Mouse (Mus musculus) limb, embryonic 12.5 days (tissue): ENCODE measurements around the gene Soat2. TPM values are rescaled to one million over a fixed set of nuclear protein-coding genes. Genes with fewer than 3 reads are reported as not detected.

Experiments
- ATAC-seq: fragments of 200-750 bp; cut with Nextera tagmentation; 2 replicates; pipeline ENCODE4 v1.8.0; 2017; ENCODE audit warnings: low read depth, moderate TSS enrichment; ENCODE audit not compliant: insufficient number of reproducible peaks, insufficient read depth, low FRiP score, low TSS enrichment
- H3K27ac ChIP-seq: fragments of 300-500 bp; sonication (generic); 2 replicates; pipeline ENCODE4 v1.5.1; 2016; ENCODE audit warnings: mild to moderate bottlenecking, moderate library complexity
- H3K27me3 ChIP-seq: fragments of 300-500 bp; sonication (generic); 2 replicates; pipeline ENCODE4 v1.6.1; 2016; ENCODE audit warnings: mild to moderate bottlenecking, moderate library complexity
- H3K36me3 ChIP-seq: fragments of 300-500 bp; sonication (generic); 2 replicates; pipeline ENCODE4 v1.6.1; 2016; ENCODE audit warnings: mild to moderate bottlenecking, moderate library complexity
- H3K4me1 ChIP-seq: fragments of 300-500 bp; sonication (generic); replicated peaks from 2 replicates; pipeline ENCODE4 v1.6.1; 2016
- H3K4me2 ChIP-seq: fragments of 300-500 bp; sonication (generic); 2 replicates; pipeline ENCODE4 v1.6.1; 2016; ENCODE audit warnings: mild to moderate bottlenecking, moderate library complexity
- H3K4me3 ChIP-seq: fragments of 300-500 bp; sonication (generic); replicated peaks from 2 replicates; pipeline ENCODE4 v1.5.1; 2016; ENCODE audit warnings: mild to moderate bottlenecking
- H3K9ac ChIP-seq: fragments of 300-500 bp; sonication (generic); replicated peaks from 2 replicates; pipeline ENCODE4 v1.6.1; 2016; ENCODE audit warnings: mild to moderate bottlenecking, moderate library complexity
- H3K9me3 ChIP-seq: fragments of 300-500 bp; sonication (generic); 2 replicates; pipeline ENCODE4 v1.6.1; 2016; ENCODE audit warnings: mild to moderate bottlenecking, moderate library complexity
- WGBS: fragments of 180-500 bp; shearing (Covaris S2); methylation state at CpG from one replicate; pipeline ENCODE4 v1.1.7; 2016; 5-methylcytosine and 5-hydroxymethylcytosine counted together
- polyA plus RNA-seq: library from polyadenylated mRNA; unstranded; fragments of >200 nt; fragmentation: Nextera tagmentation; extraction: Ambion mirVana; gene quantifications from 2 replicates; pipeline ENCODE4 v1.2.1, GENCODE M21; 2016

Soat2 gene
- polyA plus RNA-seq, 1 experiment from 2014 or later, result not detected

DNA sequence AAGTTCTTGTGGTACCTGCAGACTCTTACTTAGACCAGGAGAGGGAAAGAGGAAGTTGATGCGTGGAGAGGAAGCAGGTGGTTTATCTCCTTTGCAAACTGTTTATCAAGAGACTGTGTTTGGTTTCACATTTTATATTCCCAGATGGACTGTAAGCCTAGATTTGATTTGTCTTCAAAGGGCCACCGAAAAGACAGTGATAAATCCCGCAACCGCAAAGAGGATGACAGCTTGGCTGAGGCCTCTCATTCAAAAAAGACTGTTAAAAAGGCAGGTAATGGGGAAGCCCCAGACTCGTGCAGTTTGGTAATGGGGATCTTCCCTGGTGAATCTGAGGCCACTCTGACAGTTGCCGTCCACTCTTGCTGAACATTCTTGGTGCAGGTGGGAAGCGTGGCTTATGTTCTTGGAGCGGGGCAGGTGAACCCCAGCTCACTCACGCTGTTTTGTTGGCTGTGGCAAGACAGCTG, 57.8 kb downstream of the Soat2 start:
- Histone ChIP-seq H3K36me3 (peaks cover 83% of the 10 kb centered on the region), H3K27me3 (no peaks in the 10 kb centered on the region), H3K9ac (no peak overlapping the region), H3K4me3 (no peak overlapping the region), H3K4me2 (no peak overlapping the region), H3K4me1 (peaks cover 26% of the 10 kb centered on the region), H3K27ac (no peak overlapping the region), H3K9me3 (no peaks in the 10 kb centered on the region)
- WGBS, result 87% methylated on average over 9 of the region's 9 CpGs
- no peak for ATAC-seq

DNA sequence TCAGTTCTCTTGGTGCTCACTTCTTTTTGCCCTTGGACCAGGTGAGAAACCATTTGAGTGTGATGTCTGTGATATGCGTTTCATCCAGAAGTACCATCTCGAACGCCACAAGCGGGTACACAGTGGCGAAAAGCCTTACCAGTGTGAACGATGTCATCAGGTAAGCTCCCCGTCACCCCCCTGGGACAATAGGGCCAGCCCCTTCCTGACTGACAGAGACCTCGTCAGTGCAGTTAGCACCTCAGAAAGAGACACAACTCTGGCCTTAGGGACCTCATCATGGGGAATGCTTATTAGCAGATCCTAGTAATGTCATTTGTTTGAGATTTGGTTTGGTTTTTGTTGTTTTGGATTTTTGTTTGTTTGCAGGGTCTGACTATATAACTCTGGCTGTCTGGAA, 58.8 kb downstream of the Soat2 start:
- peaks cover 26% of the 10 kb centered on the region for H3K4me1 ChIP-seq
- no peak overlapping the region for H3K9ac ChIP-seq
- no peak overlapping the region for H3K27ac ChIP-seq
- H3K4me3 ChIP-seq, result no peak overlapping the region
- no peak overlapping the region for H3K4me2 ChIP-seq
- WGBS, result 88% methylated on average over 8 of the region's 8 CpGs
- no peak for ATAC-seq
- no peaks in the 10 kb centered on the region for H3K9me3 ChIP-seq
- H3K36me3 ChIP-seq, result peaks cover 93% of the 10 kb centered on the region
- no peaks in the 10 kb centered on the region for H3K27me3 ChIP-seq

DNA sequence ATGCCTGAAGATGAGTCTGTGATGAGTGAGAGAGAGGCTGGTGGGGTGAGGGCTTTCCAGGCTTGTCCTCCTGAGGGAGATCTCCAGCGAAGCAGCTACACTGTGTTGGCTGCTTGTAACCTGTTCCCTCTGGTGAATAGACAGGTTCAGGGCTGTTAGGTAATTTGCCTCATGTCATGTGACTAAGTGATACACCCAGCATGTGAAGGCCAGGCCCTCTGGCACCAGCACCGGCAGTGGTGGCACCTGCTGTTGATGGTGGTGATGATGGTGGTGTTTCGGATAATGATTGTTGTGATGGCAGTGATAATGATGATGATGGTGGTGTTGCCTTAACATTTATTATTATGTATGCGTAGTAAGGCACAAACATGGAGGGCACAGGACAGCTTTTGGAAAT, 60.5 kb downstream of the Soat2 start:
- peaks cover 95% of the 10 kb centered on the region for H3K36me3 ChIP-seq

DNA sequence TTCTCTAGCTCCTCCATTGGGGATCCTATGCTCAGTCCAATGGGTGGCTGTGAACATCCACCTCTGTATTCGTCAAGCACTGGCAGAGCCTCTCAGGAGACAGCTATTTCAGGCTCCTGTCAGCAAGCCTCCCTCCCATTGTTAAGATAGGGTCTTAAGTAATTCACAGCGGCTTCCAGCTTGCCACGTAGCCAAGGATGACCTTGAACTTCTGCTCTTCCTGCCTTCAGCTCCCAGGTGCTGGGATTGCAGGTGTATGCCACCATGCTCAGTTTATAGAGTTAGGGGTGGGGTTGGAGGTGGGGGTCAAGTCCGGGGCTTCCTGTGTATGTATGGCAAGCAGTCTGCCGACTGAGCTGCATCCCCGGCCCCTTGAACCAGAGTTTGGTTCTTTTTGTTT, 61.6 kb downstream of the Soat2 start:
- Histone ChIP-seq H3K4me1 (peaks cover 6% of the 10 kb centered on the region; the same call in 1 of the 2 replicates), H3K9ac (no peak overlapping the region), H3K27ac (no peak overlapping the region), H3K4me2 (no peak overlapping the region), H3K4me3 (no peak overlapping the region), H3K9me3 (no peaks in the 10 kb centered on the region), H3K36me3 (peaks cover 97% of the 10 kb centered on the region), H3K27me3 (no peaks in the 10 kb centered on the region)
- ATAC-seq, result no peak
- 90% methylated on average over 6 of the region's 6 CpGs for WGBS

More for the DNA sequence above, 60.5 kb downstream of the Soat2 start:
- ATAC-seq, result no peak
- Histone ChIP-seq H3K4me2 (no peak overlapping the region), H3K9me3 (no peaks in the 10 kb centered on the region), H3K27ac (no peak overlapping the region), H3K27me3 (no peaks in the 10 kb centered on the region), H3K9ac (no peak overlapping the region), H3K4me3 (no peak overlapping the region), H3K4me1 (peaks cover 12% of the 10 kb centered on the region)
- 90% methylated on average over 4 of the region's 4 CpGs for WGBS

Other genes starting within 250 kb of the Soat2 start
- gene Krt4, start 225.8 kb upstream of the Soat2 start, polyA plus RNA-seq, result 0.13 TPM in 1 of 2 replicates, not detected in the other
- gene Krt79, start 210.2 kb upstream of the Soat2 start, polyA plus RNA-seq, result 0.17 TPM in 1 of 2 replicates, not detected in the other
- not detected in 2 replicates for gene Krt78, start 196.2 kb upstream of the Soat2 start, polyA plus RNA-seq
- gene Krt8, start 146.0 kb upstream of the Soat2 start, polyA plus RNA-seq, result 10.3 and 11.3 TPM in 2 replicates
- 21.2 and 21.5 TPM in 2 replicates for gene Krt18, start 122.3 kb upstream of the Soat2 start, polyA plus RNA-seq
- 121 and 124 TPM in 2 replicates for gene Eif4b, start 76.8 kb upstream of the Soat2 start, polyA plus RNA-seq
- gene Tns2, start 50.1 kb upstream of the Soat2 start, polyA plus RNA-seq, result 16.6 and 22.6 TPM in 2 replicates
- 12.9 and 16.8 TPM in 2 replicates for gene Spryd3, start 14.3 kb upstream of the Soat2 start, polyA plus RNA-seq
- 0.96 and 1.2 TPM in 2 replicates for gene Igfbp6, start 6.2 kb upstream of the Soat2 start, polyA plus RNA-seq
- gene Zfp740, start 52.7 kb downstream of the Soat2 start, polyA plus RNA-seq, result 108 and 115 TPM in 2 replicates
- 70.6 and 72.9 TPM in 2 replicates for gene Csad, start 54.2 kb downstream of the Soat2 start, polyA plus RNA-seq
- 2.9 and 3.3 TPM in 2 replicates for gene Itgb7, start 81.4 kb downstream of the Soat2 start, polyA plus RNA-seq
- 137 TPM in 2 replicates for gene Rarg, start 107.0 kb downstream of the Soat2 start, polyA plus RNA-seq
- 1.3 and 1.4 TPM in 2 replicates for gene Gm9918, start 120.0 kb downstream of the Soat2 start, polyA plus RNA-seq
- gene Mfsd5, start 128.9 kb downstream of the Soat2 start, polyA plus RNA-seq, result 56.1 and 58.8 TPM in 2 replicates
- gene Espl1, start 145.7 kb downstream of the Soat2 start, polyA plus RNA-seq, result 42.7 and 49.3 TPM in 2 replicates
- gene Pfdn5, start 175.6 kb downstream of the Soat2 start, polyA plus RNA-seq, result 431 and 445 TPM in 2 replicates
- 117 and 120 TPM in 2 replicates for gene Myg1, start 181.2 kb downstream of the Soat2 start, polyA plus RNA-seq
- gene Aaas, start 200.2 kb downstream of the Soat2 start, polyA plus RNA-seq, result 95.6 and 99.6 TPM in 2 replicates
- gene Sp7, start 216.7 kb downstream of the Soat2 start, polyA plus RNA-seq, result 3.1 and 4.3 TPM in 2 replicates